Mouse (Mus musculus) Patski (cell line): Measurements from ENCODE around the gene Uaca. TPM values are rescaled to one million over a fixed set of nuclear protein-coding genes. Genes with fewer than 3 reads are reported as not detected.

Experiments used
- ATAC-seq: fragments of 100-300 bp; one replicate; pipeline ENCODE4 v1.8.0; 2021
- CTCF ChIA-PET: fragments of 350-600 bp; sonication (Branson Sonifier 250); formaldehyde crosslinking; loops from one replicate; lab custom pipeline; 2022; ENCODE audit warnings: inconsistent platforms; lab: Charles Lee
- POLR2A ChIA-PET: fragments of 350-600 bp; sonication (Branson Sonifier 250); formaldehyde crosslinking; loops from one replicate; lab custom pipeline; 2022; ENCODE audit warnings: antibody characterized with exemption, inconsistent platforms; lab: Charles Lee
- DNase-seq: peaks from one replicate; pipeline ENCODE4 v3.0.0-alpha.2; 2011; ENCODE audit warnings: low read depth, low spot score
- H3K27me3 ChIP-seq: fragments of 371-371 bp; one replicate; pipeline ENCODE4 v1.5.1; 2021
- CTCF ChIP-seq: fragments of 100-300 bp; IDR thresholded peaks from one replicate; pipeline ENCODE4 v1.5.1; 2021
- in situ Hi-C: fragments of 300-500 bp; cut with MboI; formaldehyde crosslinking; loops from 3 replicates; pipeline ENCODE4 v1.11.1; 2018; ENCODE audit warnings: low pct_unique_long_range_greater_than_20kb, mixed read lengths
- polyA plus RNA-seq: library from polyadenylated mRNA; unstranded; gene quantifications from one replicate; pipeline ENCODE4 v1.2.3, GENCODE M21; 2021

Uaca gene
- polyA plus RNA-seq, 1 experiment from 2014 or later, result 16.3 TPM

- DNase-seq, result no peak
- in situ Hi-C loops, result no loop called here
- TF ChIP-seq CTCF, result no peak
- ATAC-seq, result no peak
- no peaks in the 10 kb centered on the region for H3K27me3 ChIP-seq
- CTCF ChIA-PET, result no interaction called here
- POLR2A ChIA-PET, result no interaction called here
These were observed 79.7 kb downstream of the Uaca start for GRCm38 (mm10) chr9:60874055-60874392.

- no peak for TF ChIP-seq CTCF
- in situ Hi-C loops, result no loop called here
- no peaks in the 10 kb centered on the region for H3K27me3 ChIP-seq
- DNase-seq (no peak), ATAC-seq (no peak)
- POLR2A ChIA-PET, result no interaction called here
- CTCF ChIA-PET, result interaction anchor here (1.2 kb wide), 1 partner anchor 83 kb away, joined by 3 read pairs; no protein-coding TSS in a partner anchor
These were observed 81.7 kb downstream of the Uaca start for GRCm38 (mm10) chr9:60876085-60876484.

DNA sequence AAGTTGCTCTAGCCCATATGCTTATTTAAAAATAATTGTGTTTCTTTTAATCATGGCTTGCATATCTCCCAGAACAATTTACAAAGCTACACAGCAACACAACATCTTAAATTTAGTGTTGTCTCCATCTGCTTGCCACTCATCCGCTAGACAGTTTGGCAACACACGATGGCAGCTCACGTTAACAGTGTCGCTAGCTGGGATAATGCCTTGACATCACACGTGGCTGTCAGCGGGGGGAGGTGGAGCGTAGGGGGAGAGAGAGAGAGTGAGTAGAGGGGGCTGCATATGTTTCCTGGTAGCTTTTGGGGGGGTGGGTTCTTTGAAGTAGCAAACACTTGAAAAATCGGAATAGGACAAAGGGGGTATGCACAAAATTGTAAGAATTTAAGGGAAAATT, 82.2 kb downstream of the Uaca start:
- in situ Hi-C loops, result no loop called here
- ATAC-seq (no peak), DNase-seq (no peak)
- no peak for TF ChIP-seq CTCF
- H3K27me3 ChIP-seq, result no peaks in the 10 kb centered on the region
- ChIA-PET POLR2A (no interaction called here), CTCF (no interaction called here)

DNA sequence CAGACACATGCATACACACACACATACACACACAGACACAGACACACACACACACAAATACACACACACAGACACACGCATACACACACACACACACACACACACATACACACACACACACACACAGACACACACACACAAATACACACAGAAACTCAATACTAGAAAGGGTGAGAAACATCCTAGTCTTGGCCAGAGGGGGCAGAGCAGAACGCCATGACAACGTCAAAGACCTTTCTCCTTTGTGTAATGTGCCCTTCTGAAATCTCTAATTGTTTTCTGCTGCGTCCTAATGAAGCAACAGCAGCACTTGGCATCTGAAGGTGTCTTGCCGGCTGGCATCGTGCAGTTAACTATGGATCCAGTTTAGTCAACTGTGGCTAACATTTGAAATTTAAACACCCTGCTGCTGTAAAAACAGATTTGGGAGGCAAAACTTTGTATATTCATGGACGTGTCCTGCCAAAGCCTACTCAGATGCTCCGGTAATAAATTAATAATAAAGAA, 83.8 kb downstream of the Uaca start:
- ChIA-PET POLR2A (no interaction called here), CTCF (no interaction called here)
- ATAC-seq (no peak), DNase-seq (no peak)
- no peak for TF ChIP-seq CTCF
- no peaks in the 10 kb centered on the region for H3K27me3 ChIP-seq
- in situ Hi-C loops, result no loop called here

DNA sequence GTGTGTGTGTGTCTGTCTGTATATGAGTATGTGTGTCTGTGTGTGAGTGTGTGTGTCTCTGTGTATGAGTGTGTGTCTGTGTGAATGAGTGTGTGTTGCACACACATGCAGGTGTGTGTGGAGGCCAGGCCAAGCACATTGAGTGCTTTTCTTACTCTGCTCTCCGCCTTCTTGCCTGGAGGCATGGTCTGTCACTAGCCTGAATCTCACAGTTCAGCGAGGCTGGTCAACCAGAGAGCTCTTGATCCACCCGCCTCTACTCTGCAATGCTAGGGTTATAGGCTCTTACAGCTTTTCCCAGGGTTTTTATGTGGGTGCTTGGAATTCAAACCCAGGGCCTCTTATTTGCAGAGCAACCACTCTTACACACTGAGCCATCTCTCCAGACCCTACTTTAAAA, 84.3 kb downstream of the Uaca start:
- in situ Hi-C loops, result no loop called here
- ChIA-PET CTCF (interaction anchor here (1.2 kb wide), 1 partner anchor 8 kb away, joined by 3 read pairs; no protein-coding TSS in a partner anchor), POLR2A (no interaction called here)
- no peaks in the 10 kb centered on the region for H3K27me3 ChIP-seq
- DNase-seq (no peak), ATAC-seq (no peak)
- no peak for TF ChIP-seq CTCF

GRCm38 (mm10) chr9:60885148-60885547, 90.8 kb downstream of the Uaca start:
- no peak for DNase-seq
- no peaks in the 10 kb centered on the region for H3K27me3 ChIP-seq
- ATAC-seq, result no peak
- CTCF ChIA-PET, result no interaction called here
- POLR2A ChIA-PET, result no interaction called here
- in situ Hi-C loops, result no loop called here
- TF ChIP-seq CTCF, result no peak

- ChIA-PET POLR2A (interaction anchor here (0.6 to 0.7 kb wide), 3 partner anchors 10 to 1576 kb away, joined by 3 to 6 read pairs (median 6); no protein-coding TSS in a partner anchor), CTCF (interaction anchor here (0.7 kb wide), 1 partner anchor 370 kb away, joined by 3 read pairs; no protein-coding TSS in a partner anchor)
- DNase-seq, result no peak
- ATAC-seq, result no peak
- no peaks in the 10 kb centered on the region for H3K27me3 ChIP-seq
- in situ Hi-C loops, result no loop called here
- TF ChIP-seq CTCF, result no peak
These were observed 92.4 kb downstream of the Uaca start for GRCm38 (mm10) chr9:60886431-60887371.

GRCm38 (mm10) chr9:60887389-60887811, 93.1 kb downstream of the Uaca start:
- POLR2A ChIA-PET, result interaction anchor here (0.6 kb wide), 1 partner anchor 10 kb away, joined by 6 read pairs; no protein-coding TSS in a partner anchor
- peak; percentile 34 for TF ChIP-seq CTCF
- no peak for DNase-seq
- no peaks in the 10 kb centered on the region for H3K27me3 ChIP-seq
- CTCF ChIA-PET, result no interaction called here
- ATAC-seq, result no peak
- in situ Hi-C loops, result no loop called here

DNA sequence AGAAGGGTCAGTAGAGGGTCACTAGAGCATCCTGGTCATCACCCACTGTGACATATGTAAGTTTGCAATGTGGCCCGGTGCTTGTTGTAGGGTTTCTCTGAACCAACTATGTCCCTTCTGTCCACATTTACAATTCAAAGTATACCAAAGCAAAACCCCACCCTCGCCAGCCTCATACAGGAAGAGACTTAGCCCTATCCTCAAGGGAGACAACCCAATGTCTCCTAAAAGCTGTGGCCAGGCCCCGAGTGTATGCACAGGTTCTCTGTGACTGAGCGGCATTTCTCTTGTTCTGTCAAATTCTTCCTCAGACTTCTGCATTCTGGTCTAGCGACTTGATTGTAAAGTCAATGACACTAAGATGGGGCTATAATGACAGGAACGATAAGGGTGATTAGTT, 99.2 kb downstream of the Uaca start:
- ChIA-PET POLR2A (no interaction called here), CTCF (no interaction called here)
- TF ChIP-seq CTCF, result no peak
- DNase-seq (no peak), ATAC-seq (no peak)
- in situ Hi-C loops, result loop anchor here (10.0 kb wide), 2 partner anchors 381 to 801 kb away; no protein-coding TSS in a partner anchor
- H3K27me3 ChIP-seq, result no peaks in the 10 kb centered on the region

GRCm38 (mm10) chr9:60895486-60896110, 101.3 kb downstream of the Uaca start:
- ChIA-PET POLR2A (no interaction called here), CTCF (no interaction called here)
- DNase-seq (peak; percentile 49), ATAC-seq (peak; percentile 51)
- peak; percentile 95 for TF ChIP-seq CTCF
- no peaks in the 10 kb centered on the region for H3K27me3 ChIP-seq
- in situ Hi-C loops, result loop anchor here (5.0 to 10.0 kb wide), 5 partner anchors 117 to 1002 kb away; no protein-coding TSS in a partner anchor
